Mouse (Mus musculus) forebrain, embryonic 11.5 days (tissue): Measurements from ENCODE around the gene Snx30. TPM values are rescaled to one million over a fixed set of nuclear protein-coding genes. Genes with fewer than 3 reads are reported as not detected.

Experiments used
- ATAC-seq: fragments of 200-750 bp; cut with Nextera tagmentation; replicated peaks from 2 replicates; pipeline ENCODE4 v1.8.0; 2017; ENCODE audit warnings: moderate TSS enrichment; ENCODE audit not compliant: low FRiP score
- DNase-seq: peaks from one replicate; pipeline ENCODE4 v3.0.0-alpha.2; 2017; ENCODE audit warnings: low spot score
- H3K27ac ChIP-seq: fragments of 300-500 bp; sonication (generic); 2 replicates; pipeline ENCODE4 v1.5.1; 2014; ENCODE audit warnings: low read depth, low read length
- H3K27me3 ChIP-seq: fragments of 300-500 bp; sonication (generic); 2 replicates; pipeline ENCODE4 v1.6.1; 2014; ENCODE audit warnings: mild to moderate bottlenecking, low read length, mixed read lengths; ENCODE audit not compliant: control insufficient read depth, insufficient read depth
- H3K36me3 ChIP-seq: fragments of 300-500 bp; sonication (generic); 2 replicates; pipeline ENCODE4 v1.6.1; 2014; ENCODE audit warnings: mild to moderate bottlenecking, low read length, moderate library complexity, mixed read lengths; ENCODE audit not compliant: control insufficient read depth, insufficient read depth
- H3K4me1 ChIP-seq: fragments of 300-500 bp; sonication (generic); replicated peaks from 2 replicates; pipeline ENCODE4 v1.6.1; 2014; ENCODE audit warnings: low read length, mixed read lengths; ENCODE audit not compliant: control insufficient read depth, insufficient read depth
- H3K4me2 ChIP-seq: fragments of 300-500 bp; sonication (generic); 2 replicates; pipeline ENCODE4 v1.6.1; 2014; ENCODE audit warnings: low read depth, mild to moderate bottlenecking, low read length, moderate library complexity, mixed read lengths; ENCODE audit not compliant: severe bottlenecking
- H3K4me3 ChIP-seq: fragments of 300-500 bp; sonication (generic); 2 replicates; pipeline ENCODE4 v1.5.1; 2014; ENCODE audit warnings: low read depth, low read length
- H3K9ac ChIP-seq: fragments of 300-500 bp; sonication (generic); 2 replicates; pipeline ENCODE4 v1.6.1; 2014; ENCODE audit warnings: low read length
- H3K9me3 ChIP-seq: fragments of 300-500 bp; sonication (generic); 2 replicates; pipeline ENCODE4 v1.6.1; 2016; ENCODE audit warnings: low read length, mixed read lengths; ENCODE audit not compliant: control insufficient read depth
- WGBS: fragments of 180-500 bp; shearing (Covaris S2); extraction: QIAGEN DNeasy Blood & Tissue Kit; methylation state at CpG from one replicate; pipeline ENCODE4 v1.1.7; 2014; 5-methylcytosine and 5-hydroxymethylcytosine counted together
- polyA plus RNA-seq: library from polyadenylated mRNA; unstranded; fragments of >200 nt; fragmentation: Nextera tagmentation; extraction: Ambion mirVana; gene quantifications from 2 replicates; pipeline ENCODE4 v1.2.1, GENCODE M21; 2014

Gene Snx30
- polyA plus RNA-seq, 1 experiment from 2014 or later, result 8.8 TPM

GRCm38 (mm10) chr4:59815121-59815810 is 9.6 kb downstream of the Snx30 start:
- H3K27me3 ChIP-seq, result no peaks in the 10 kb centered on the region
- H3K27ac ChIP-seq, result no peak overlapping the region
- H3K4me1 ChIP-seq, result peaks cover 9% of the 10 kb centered on the region; the same call in 1 of the 2 replicates
- DNase-seq (no peak), ATAC-seq (no peak)
- H3K9me3 ChIP-seq, result no peaks in the 10 kb centered on the region
- no peak overlapping the region for H3K9ac ChIP-seq
- WGBS, result 90% methylated on average over 4 of the region's 4 CpGs
- H3K4me2 ChIP-seq, result no peak overlapping the region
- no peak overlapping the region for H3K4me3 ChIP-seq
- no peaks in the 10 kb centered on the region for H3K36me3 ChIP-seq

GRCm38 (mm10) chr4:59816016-59816415 is 10.4 kb downstream of the Snx30 start:
- ATAC-seq, result no peak
- Histone ChIP-seq H3K36me3 (no peaks in the 10 kb centered on the region), H3K9ac (no peak overlapping the region), H3K4me2 (no peak overlapping the region), H3K4me3 (no peak overlapping the region), H3K27me3 (no peaks in the 10 kb centered on the region), H3K27ac (no peak overlapping the region), H3K9me3 (no peaks in the 10 kb centered on the region), H3K4me1 (peaks cover 9% of the 10 kb centered on the region; the same call in 1 of the 2 replicates)
- DNase-seq, result no peak
- 41% methylated on average over 5 of the region's 5 CpGs for WGBS

- DNase-seq (no peak), ATAC-seq (no peak)
- H3K9ac ChIP-seq, result no peak overlapping the region
- H3K27me3 ChIP-seq, result no peaks in the 10 kb centered on the region
- H3K27ac ChIP-seq, result no peak overlapping the region
- WGBS, result 75% methylated on average over 9 of the region's 9 CpGs
- H3K4me2 ChIP-seq, result no peak overlapping the region
- no peaks in the 10 kb centered on the region for H3K9me3 ChIP-seq
- peaks cover 9% of the 10 kb centered on the region; the same call in 1 of the 2 replicates for H3K4me1 ChIP-seq
- H3K4me3 ChIP-seq, result no peak overlapping the region
- no peaks in the 10 kb centered on the region for H3K36me3 ChIP-seq
Measured at GRCm38 (mm10) chr4:59816477-59816876, 10.8 kb downstream of the Snx30 start.

- no peak overlapping the region for H3K4me2 ChIP-seq
- no peaks in the 10 kb centered on the region for H3K27me3 ChIP-seq
- H3K9ac ChIP-seq, result no peak overlapping the region
- H3K9me3 ChIP-seq, result no peaks in the 10 kb centered on the region
- H3K4me3 ChIP-seq, result no peak overlapping the region
- 77% methylated on average over 5 of the region's 5 CpGs for WGBS
- H3K27ac ChIP-seq, result peak overlapping the region; percentile 13; the same call in 1 of the 2 replicates
- H3K36me3 ChIP-seq, result no peaks in the 10 kb centered on the region
- H3K4me1 ChIP-seq, result peaks cover 9% of the 10 kb centered on the region; the same call in 1 of the 2 replicates
- DNase-seq (no peak), ATAC-seq (no peak)
Measured at GRCm38 (mm10) chr4:59817790-59818189, 12.2 kb downstream of the Snx30 start.

GRCm38 (mm10) chr4:59818498-59818897 is 12.9 kb downstream of the Snx30 start:
- DNase-seq (no peak), ATAC-seq (no peak)
- no peak overlapping the region for H3K4me2 ChIP-seq
- H3K4me1 ChIP-seq, result peaks cover 9% of the 10 kb centered on the region; the same call in 1 of the 2 replicates
- H3K27ac ChIP-seq, result peak overlapping the region; percentile 70; the same call in 1 of the 2 replicates
- H3K36me3 ChIP-seq, result no peaks in the 10 kb centered on the region
- H3K27me3 ChIP-seq, result no peaks in the 10 kb centered on the region
- WGBS, result 66% methylated on average over 10 of the region's 10 CpGs
- H3K9ac ChIP-seq, result no peak overlapping the region
- no peaks in the 10 kb centered on the region for H3K9me3 ChIP-seq
- H3K4me3 ChIP-seq, result no peak overlapping the region

GRCm38 (mm10) chr4:59819054-59819472 is 13.4 kb downstream of the Snx30 start:
- peak overlapping the region; percentile 70 for H3K27ac ChIP-seq
- DNase-seq (no peak), ATAC-seq (peak; percentile 51)
- no peaks in the 10 kb centered on the region for H3K27me3 ChIP-seq
- WGBS, result 46% methylated on average over 7 of the region's 7 CpGs
- no peaks in the 10 kb centered on the region for H3K36me3 ChIP-seq
- no peak overlapping the region for H3K9ac ChIP-seq
- peak overlapping the region; percentile 26 for H3K4me2 ChIP-seq
- H3K4me1 ChIP-seq, result peaks cover 9% of the 10 kb centered on the region; the same call in 1 of the 2 replicates
- H3K9me3 ChIP-seq, result no peaks in the 10 kb centered on the region
- no peak overlapping the region for H3K4me3 ChIP-seq

GRCm38 (mm10) chr4:59819477-59820022 is 13.9 kb downstream of the Snx30 start:
- DNase-seq (peak; percentile 75), ATAC-seq (peak; percentile 91)
- Histone ChIP-seq H3K36me3 (no peaks in the 10 kb centered on the region), H3K9me3 (no peaks in the 10 kb centered on the region), H3K4me2 (peak overlapping the region; percentile 26), H3K4me1 (peaks cover 9% of the 10 kb centered on the region; the same call in 1 of the 2 replicates), H3K9ac (no peak overlapping the region), H3K4me3 (no peak overlapping the region), H3K27ac (peak overlapping the region; percentile 70), H3K27me3 (no peaks in the 10 kb centered on the region)
- WGBS, result 22% methylated on average over 12 of the region's 12 CpGs

- no peak for ATAC-seq
- 88% methylated on average over 1 of the region's 1 CpGs for WGBS
- no peaks in the 10 kb centered on the region for H3K36me3 ChIP-seq
Measured at GRCm38 (mm10) chr4:59821516-59821915, 15.9 kb downstream of the Snx30 start.

More at GRCm38 (mm10) chr4:59821516-59821915, 15.9 kb downstream of the Snx30 start:
- DNase-seq, result no peak
- Histone ChIP-seq H3K4me2 (no peak overlapping the region), H3K9me3 (no peaks in the 10 kb centered on the region), H3K9ac (no peak overlapping the region), H3K27me3 (no peaks in the 10 kb centered on the region), H3K27ac (no peak overlapping the region), H3K4me1 (peaks cover 9% of the 10 kb centered on the region; the same call in 1 of the 2 replicates), H3K4me3 (no peak overlapping the region)
